Mouse (Mus musculus) MEL-GATA-1-ER (cell line): Measurements from ENCODE around the gene Hoxa6.

ENCODE experiments used
- DNase-seq: peaks from one replicate; pipeline ENCODE4 v3.0.0-alpha.2; 2012; ENCODE audit warnings: low read depth; ENCODE audit errors: extremely low read depth

The Hoxa6 gene

GRCm38 (mm10) chr6:52228475-52229465, 20.2 kb upstream of the Hoxa6 start:
- DNase-seq: no peak

GRCm38 (mm10) chr6:52227470-52228222, 19.1 kb upstream of the Hoxa6 start:
- DNase-seq: no peak

GRCm38 (mm10) chr6:52226569-52227257, 18.2 kb upstream of the Hoxa6 start:
- DNase-seq: no peak

- DNase-seq: no peak
Observed at GRCm38 (mm10) chr6:52225612-52226568, 17.4 kb upstream of the Hoxa6 start.

- DNase-seq: no peak
Observed at GRCm38 (mm10) chr6:52224895-52225611, 16.5 kb upstream of the Hoxa6 start.

- DNase-seq: no peak
Observed at GRCm38 (mm10) chr6:52223939-52224760, 15.6 kb upstream of the Hoxa6 start.

- DNase-seq: no peak
Observed at GRCm38 (mm10) chr6:52222729-52223128, 14.2 kb upstream of the Hoxa6 start.

GRCm38 (mm10) chr6:52221993-52222685, 13.6 kb upstream of the Hoxa6 start:
- DNase-seq: no peak

GRCm38 (mm10) chr6:52221337-52221992, 12.9 kb upstream of the Hoxa6 start, which contains the start of gene Hoxa7:
Gene Hoxa7, minus strand, starts transcription at chr6:52221854.
- peak; percentile 53 for DNase-seq

GRCm38 (mm10) chr6:52220865-52221310, 12.4 kb upstream of the Hoxa6 start:
- DNase-seq: peak; percentile 10

- DNase-seq: no peak
Observed at GRCm38 (mm10) chr6:52220003-52220864, 11.7 kb upstream of the Hoxa6 start.

GRCm38 (mm10) chr6:52219234-52219942, 10.9 kb upstream of the Hoxa6 start:
- DNase-seq: no peak

GRCm38 (mm10) chr6:52218643-52219215, 10.2 kb upstream of the Hoxa6 start:
- no peak for DNase-seq

- no peak for DNase-seq
Observed at GRCm38 (mm10) chr6:52217895-52218642, 9.5 kb upstream of the Hoxa6 start.

- DNase-seq: no peak
Observed at GRCm38 (mm10) chr6:52217459-52217768, 8.9 kb upstream of the Hoxa6 start.
